Mouse (Mus musculus) liver, postnatal 0 days (tissue): ENCODE results near the gene Robo1.

Source experiments
- CTCF ChIP-seq: sonication (generic); IDR thresholded peaks from 2 replicates; pipeline ENCODE4 v1.5.1; 2016; ENCODE audit warnings: antibody characterized with exemption, low read depth
- EP300 ChIP-seq: IDR thresholded peaks from 2 replicates; pipeline ENCODE4 v1.6.1; 2016; ENCODE audit warnings: antibody characterized with exemption, low read depth, mild to moderate bottlenecking

DNA sequence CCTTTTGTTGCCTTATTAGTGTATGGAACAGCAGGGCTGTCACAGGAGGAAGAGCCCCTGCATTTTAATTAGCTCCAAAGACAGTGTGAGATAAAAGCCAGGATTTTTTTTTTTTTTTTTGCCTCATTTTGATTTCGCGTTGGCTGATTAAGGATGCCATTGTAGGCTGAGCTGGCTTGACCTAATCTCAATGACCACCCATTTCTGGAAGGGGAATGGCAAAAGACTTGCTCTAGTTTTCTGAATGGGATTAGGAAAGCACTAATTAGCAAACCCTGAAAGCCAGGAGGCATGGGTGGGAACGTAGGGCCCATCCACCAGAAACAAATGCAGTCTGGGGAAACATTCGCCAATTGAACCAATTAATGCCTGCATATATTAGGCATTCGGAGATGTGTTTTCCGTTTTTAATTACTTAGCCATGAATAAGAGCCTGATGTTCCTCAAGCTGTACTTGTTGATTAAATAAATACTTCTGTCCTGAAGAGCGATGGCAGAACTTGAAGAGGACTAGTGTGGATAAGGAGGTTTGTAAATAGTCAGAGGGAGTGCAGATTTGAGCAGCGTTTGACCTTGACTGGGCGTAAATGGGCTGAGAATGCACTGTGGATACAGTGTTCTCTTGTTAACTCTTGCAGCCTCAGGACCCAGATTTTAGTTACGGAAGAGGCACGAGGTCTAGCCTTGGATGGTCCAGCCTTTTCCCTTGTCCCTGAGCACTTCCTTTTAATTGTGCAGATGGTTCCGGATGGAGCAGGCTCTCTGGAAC lies 391.3 kb downstream of the Robo1 start:
- TF ChIP-seq CTCF (no peak), EP300 (no peak)
